Mouse (Mus musculus) liver, postnatal 0 days (tissue): ENCODE data around the gene Gm16181.

Experiments
- CTCF ChIP-seq: sonication (generic); IDR thresholded peaks from 2 replicates; pipeline ENCODE4 v1.5.1; 2016; ENCODE audit warnings: antibody characterized with exemption, low read depth
- EP300 ChIP-seq: IDR thresholded peaks from 2 replicates; pipeline ENCODE4 v1.6.1; 2016; ENCODE audit warnings: antibody characterized with exemption, low read depth, mild to moderate bottlenecking

- TF ChIP-seq CTCF = peak; percentile 97
- no peak for TF ChIP-seq EP300
Measured at GRCm38 (mm10) chr17:35178528-35178927, 42.1 kb upstream of the Gm16181 start.
